Mouse (Mus musculus): ENCODE measurements around the gene Tinag. TPM values are rescaled to one million over a fixed set of nuclear protein-coding genes. Genes with fewer than 3 reads are reported as not detected.
"Not testable (repeated sequence)": the region's sequence is repeated elsewhere in the genome, so short reads cannot be mapped to it uniquely, and the experiment has no call there.

Tinag gene
- 0.17 and 0.22 TPM in 2 replicates for polyA plus RNA-seq (2016; fragmentation: Nextera tagmentation; extraction: Ambion mirVana)

DNA sequence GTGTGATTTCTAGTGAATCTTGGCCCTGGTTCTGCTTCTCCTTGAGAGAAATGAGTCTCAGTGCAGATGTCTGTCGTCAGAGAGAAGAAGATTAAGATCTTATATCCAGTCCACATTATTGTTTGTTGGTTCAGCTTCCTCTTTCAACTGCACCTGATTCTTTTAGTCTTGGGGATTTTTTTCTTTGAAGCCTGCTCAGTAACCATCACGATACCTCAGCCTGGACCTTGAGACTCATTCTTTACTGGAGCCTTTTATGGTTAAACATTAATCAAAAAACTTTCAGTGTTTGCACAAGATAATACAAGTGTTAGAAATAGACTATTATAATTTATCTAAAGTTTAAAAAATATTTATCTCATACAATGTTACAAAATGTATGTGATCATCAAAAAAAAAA lies at the start of gene Tinag:
Gene Tinag, minus strand, starts transcription at position 210 of the 400 bp plus-strand sequence.
- Histone ChIP-seq H3K27me3 (no peaks in the 10 kb centered on the region), H3K4me2 (replicated peaks) (no peak within 1 kb of the TSS), H3K4me3 (no peak within 1 kb of the TSS), H3K36me3 (no peaks in the 10 kb centered on the region), H3K27ac (replicated peaks) (no peak within 1 kb of the TSS), H3K4me1 (no peaks in the 10 kb centered on the region), H3K9me3 (no peaks in the 10 kb centered on the region), H3K9ac (replicated peaks) (no peak within 1 kb of the TSS)
- no peak for ATAC-seq (ENCODE audit: low FRiP score, low read depth)
- 76% methylated on average over 2 of the region's 2 CpGs for WGBS

DNA sequence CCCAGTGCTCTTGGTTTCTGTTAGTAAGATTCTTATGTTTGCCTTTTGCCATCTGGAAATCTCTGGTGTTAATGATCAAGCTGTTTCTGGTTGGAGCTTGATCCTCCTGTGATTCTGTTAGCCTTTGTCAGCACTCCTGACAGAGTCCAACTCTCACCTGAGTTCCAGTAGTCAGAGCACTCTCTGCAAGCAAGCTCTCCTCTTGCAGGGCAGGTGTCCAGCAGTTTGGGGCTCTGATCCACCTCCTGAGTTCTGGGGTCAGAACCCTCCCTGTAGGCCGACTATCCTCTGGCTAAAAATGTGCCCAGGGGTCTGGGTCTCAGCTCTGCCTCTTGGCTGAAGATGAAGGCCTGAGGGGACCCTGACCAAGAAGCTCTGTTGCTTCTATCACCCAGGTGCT lies 37.6 kb upstream of the Tinag start:
- H3K4me2 ChIP-seq (replicated peaks); H3K9ac ChIP-seq (replicated peaks); H3K9me3 ChIP-seq; H3K27ac ChIP-seq (replicated peaks); ATAC-seq (ENCODE audit: low FRiP score, low read depth); H3K27me3 ChIP-seq; H3K4me1 ChIP-seq; H3K4me3 ChIP-seq; H3K36me3 ChIP-seq: not testable (repeated sequence)
- 87% methylated on average over 1 of the region's 1 CpGs for WGBS

DNA sequence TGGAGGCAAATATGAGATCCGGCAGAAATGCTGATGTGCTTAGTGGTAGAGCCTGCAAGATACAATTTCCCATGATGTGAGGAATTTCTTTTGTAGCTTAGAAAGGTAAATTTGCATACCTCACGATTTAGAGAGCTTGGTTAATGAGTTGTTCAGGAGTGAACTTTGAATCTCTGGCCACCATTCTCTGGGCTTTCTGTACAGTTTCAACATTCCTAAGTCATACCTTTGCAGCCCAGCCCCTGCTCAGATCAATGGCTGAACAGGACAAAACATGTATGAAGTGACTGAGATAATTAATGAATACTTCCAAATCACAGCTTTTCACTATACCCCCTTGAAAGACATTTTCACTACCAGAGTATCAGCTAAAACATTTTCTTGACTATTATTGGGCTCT lies 26.1 kb upstream of the Tinag start:
- Histone ChIP-seq H3K4me2 (replicated peaks) (no peak overlapping the region), H3K4me3 (no peak overlapping the region), H3K9me3 (no peaks in the 10 kb centered on the region), H3K9ac (replicated peaks) (no peak overlapping the region), H3K27me3 (no peaks in the 10 kb centered on the region), H3K36me3 (no peaks in the 10 kb centered on the region), H3K4me1 (no peaks in the 10 kb centered on the region), H3K27ac (replicated peaks) (no peak overlapping the region)
- 73% methylated on average over 2 of the region's 2 CpGs for WGBS
- no peak for ATAC-seq (ENCODE audit: low FRiP score, low read depth)

DNA sequence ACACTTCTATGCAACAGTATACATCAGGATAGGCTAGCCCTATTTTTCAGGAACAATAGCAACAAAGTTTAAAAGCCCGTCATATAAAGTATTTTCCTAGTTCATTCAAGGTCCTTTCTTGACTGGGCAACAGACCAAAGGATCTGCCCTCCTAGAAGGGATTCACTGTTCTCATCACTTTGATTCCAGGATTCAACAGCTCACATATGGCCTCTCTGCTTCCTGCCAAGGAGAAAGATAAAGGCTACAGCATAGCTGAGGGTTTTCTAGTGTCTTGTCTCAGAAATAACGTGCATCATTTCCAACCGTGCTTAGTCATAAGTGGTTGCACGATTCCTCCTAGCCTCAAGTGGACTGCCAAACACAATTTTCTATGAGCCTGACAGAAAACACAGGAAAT lies 11.0 kb upstream of the Tinag start:
- Histone ChIP-seq H3K9ac (replicated peaks) (no peak overlapping the region), H3K36me3 (no peaks in the 10 kb centered on the region), H3K4me2 (replicated peaks) (no peak overlapping the region), H3K9me3 (no peaks in the 10 kb centered on the region), H3K27ac (replicated peaks) (no peak overlapping the region), H3K4me3 (no peak overlapping the region), H3K27me3 (no peaks in the 10 kb centered on the region), H3K4me1 (no peaks in the 10 kb centered on the region)
- 88% methylated on average over 4 of the region's 4 CpGs for WGBS
- no peak for ATAC-seq (ENCODE audit: low FRiP score, low read depth)

DNA sequence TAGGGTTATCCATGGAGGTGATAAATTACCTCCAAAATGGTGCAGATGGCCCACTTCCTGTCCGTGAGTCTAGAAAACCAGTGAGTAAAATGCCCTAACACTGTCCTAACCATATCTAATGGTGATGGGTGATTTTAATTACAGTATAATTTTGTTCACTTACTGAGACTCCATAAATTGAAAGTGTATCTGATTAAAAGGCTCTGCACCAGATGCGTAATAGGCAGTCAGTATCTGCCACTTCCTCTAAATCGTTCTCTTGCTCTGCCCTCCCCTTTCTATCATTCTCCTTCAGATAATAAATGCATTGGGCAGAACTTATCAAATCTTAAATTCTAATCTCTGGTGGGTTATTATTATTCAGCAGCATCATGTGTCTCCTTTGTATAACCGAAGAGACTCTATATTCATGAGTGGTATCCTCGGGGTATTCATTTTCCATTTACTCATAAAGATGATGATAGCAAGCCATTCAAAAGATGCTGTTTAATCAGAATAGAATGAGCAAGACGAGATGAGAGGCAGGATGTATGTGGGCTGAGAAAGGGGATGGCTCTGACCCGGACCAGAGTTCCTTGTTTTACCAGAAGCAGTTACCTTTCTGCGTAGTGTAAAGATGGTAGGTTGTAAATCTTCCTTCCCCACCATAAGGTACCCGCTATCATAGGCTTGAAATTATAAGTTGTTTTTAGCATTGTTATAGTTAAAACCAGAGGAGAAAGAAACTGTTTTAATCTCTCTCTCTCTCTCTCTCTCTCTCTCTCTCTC lies 9.0 kb upstream of the Tinag start:
- no peaks in the 10 kb centered on the region for H3K4me1 ChIP-seq
- no peak overlapping the region for H3K4me3 ChIP-seq
- H3K27me3 ChIP-seq = no peaks in the 10 kb centered on the region
- no peaks in the 10 kb centered on the region for H3K36me3 ChIP-seq
- no peaks in the 10 kb centered on the region for H3K9me3 ChIP-seq
- H3K9ac ChIP-seq (replicated peaks) = no peak overlapping the region
- no peak overlapping the region for H3K4me2 ChIP-seq (replicated peaks)
- peak; percentile 63 for ATAC-seq (ENCODE audit: low FRiP score, low read depth)
- WGBS = 75% methylated on average over 9 of the region's 9 CpGs
- no peak overlapping the region for H3K27ac ChIP-seq (replicated peaks)

DNA sequence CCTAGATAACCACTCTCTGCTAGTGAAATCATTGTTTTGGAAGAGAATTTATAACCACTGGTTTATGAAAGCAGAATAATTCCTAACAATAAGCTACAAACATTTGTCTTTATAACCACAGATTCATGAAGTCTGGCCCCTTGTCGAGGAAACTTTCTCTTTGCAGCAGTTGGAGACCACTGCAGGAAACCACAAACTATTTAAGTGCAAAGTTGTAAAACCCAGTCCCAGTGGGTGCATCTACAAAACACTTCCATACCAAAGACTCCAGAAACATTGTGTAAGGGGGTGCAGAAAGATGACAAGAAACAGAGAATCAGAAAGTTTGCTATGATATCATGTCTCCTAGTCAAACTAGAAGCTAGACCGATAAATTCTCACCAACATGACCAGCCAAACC lies 5.8 kb upstream of the Tinag start:
- no peak for ATAC-seq (ENCODE audit: low FRiP score, low read depth)
- Histone ChIP-seq H3K4me1 (no peaks in the 10 kb centered on the region), H3K9ac (replicated peaks) (no peak overlapping the region), H3K4me2 (replicated peaks) (no peak overlapping the region), H3K27ac (replicated peaks) (no peak overlapping the region), H3K27me3 (no peaks in the 10 kb centered on the region), H3K36me3 (no peaks in the 10 kb centered on the region), H3K9me3 (no peaks in the 10 kb centered on the region), H3K4me3 (no peak overlapping the region)
- WGBS = 86% methylated on average over 2 of the region's 2 CpGs

DNA sequence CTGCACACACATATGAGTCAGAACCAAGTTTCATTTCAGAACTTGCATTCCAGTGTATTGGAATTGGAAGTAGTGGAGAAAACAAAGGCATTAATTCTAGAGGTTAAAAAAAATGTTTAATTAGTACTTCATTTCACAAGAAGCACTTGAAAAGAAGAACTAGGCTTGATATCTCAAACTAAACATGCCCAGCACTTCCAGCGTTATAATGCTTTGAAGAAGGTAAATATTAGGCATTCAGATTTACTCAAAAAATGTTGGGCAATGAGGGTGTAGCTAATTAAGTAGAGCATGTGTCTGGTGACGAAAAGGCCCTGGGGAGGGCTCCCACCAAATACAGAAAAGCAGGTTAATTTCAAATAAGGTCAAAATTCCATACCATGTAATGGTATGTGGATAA lies 4.1 kb upstream of the Tinag start:
- H3K4me3 ChIP-seq = no peak overlapping the region
- H3K27ac ChIP-seq (replicated peaks) = no peak overlapping the region
- 80% methylated on average over 2 of the region's 2 CpGs for WGBS
- H3K9ac ChIP-seq (replicated peaks) = no peak overlapping the region
- no peaks in the 10 kb centered on the region for H3K36me3 ChIP-seq
- H3K27me3 ChIP-seq = no peaks in the 10 kb centered on the region
- no peak overlapping the region for H3K4me2 ChIP-seq (replicated peaks)
- no peak for ATAC-seq (ENCODE audit: low FRiP score, low read depth)
- no peaks in the 10 kb centered on the region for H3K4me1 ChIP-seq
- H3K9me3 ChIP-seq = no peaks in the 10 kb centered on the region

DNA sequence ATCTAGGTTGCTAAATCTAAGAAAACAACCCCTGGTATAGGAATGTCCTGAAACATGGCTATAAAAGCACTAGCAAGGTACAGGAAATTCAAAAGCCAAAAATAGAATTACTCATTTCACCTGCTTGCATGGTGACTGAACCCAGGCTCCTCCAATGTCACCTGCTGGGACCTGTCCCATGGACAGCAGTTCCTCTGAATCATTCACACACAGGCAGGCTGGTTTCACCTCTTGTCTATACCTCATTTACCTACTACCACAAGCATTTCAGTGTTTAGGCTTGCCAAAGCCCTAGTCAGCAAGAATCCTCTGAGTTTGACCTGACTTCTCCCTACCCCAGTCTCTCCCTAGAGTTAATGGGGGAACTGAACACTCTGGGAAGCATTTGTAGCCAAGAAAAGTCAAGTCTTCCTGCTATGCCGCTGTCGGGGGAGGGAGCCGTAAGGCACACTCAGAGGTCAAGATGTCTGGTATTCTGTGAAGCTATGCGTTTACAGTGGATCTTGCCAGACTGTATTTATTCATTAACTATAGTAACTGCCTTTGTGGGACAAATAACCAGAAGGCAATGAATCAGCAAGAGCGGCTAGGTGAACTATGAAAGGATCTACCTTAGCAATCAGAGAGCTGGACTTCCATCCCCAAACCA lies 597 bp upstream of the Tinag start:
- H3K36me3 ChIP-seq = no peaks in the 10 kb centered on the region
- no peak overlapping the region for H3K4me2 ChIP-seq (replicated peaks)
- H3K4me1 ChIP-seq = no peaks in the 10 kb centered on the region
- no peak for ATAC-seq (ENCODE audit: low FRiP score, low read depth)
- no peak overlapping the region for H3K27ac ChIP-seq (replicated peaks)
- H3K9ac ChIP-seq (replicated peaks) = no peak overlapping the region
- H3K9me3 ChIP-seq = no peaks in the 10 kb centered on the region
- H3K27me3 ChIP-seq = no peaks in the 10 kb centered on the region
- 88% methylated on average over 5 of the region's 5 CpGs for WGBS
- no peak overlapping the region for H3K4me3 ChIP-seq

DNA sequence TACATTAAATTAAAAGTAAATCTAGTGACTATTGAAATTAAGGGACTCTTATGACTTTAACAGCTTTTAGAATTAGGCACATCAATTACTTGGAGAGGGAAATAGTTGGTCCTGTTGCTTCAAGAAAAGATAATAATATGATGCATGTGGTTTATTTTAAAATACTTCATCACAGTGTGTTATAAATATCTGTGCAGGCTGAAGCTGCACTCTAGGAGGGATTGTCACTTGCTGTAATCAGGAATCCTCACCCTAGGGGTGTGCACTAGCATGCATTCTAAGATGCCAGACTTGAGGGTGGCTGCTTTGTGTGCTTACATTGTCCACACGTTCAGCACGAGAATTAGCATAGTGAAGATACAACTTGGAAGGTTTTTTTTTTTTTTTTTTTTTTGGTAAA lies 10.2 kb downstream of the Tinag start:
- no peaks in the 10 kb centered on the region for H3K4me1 ChIP-seq
- H3K9ac ChIP-seq (replicated peaks) = no peak overlapping the region
- no peak overlapping the region for H3K27ac ChIP-seq (replicated peaks)
- H3K27me3 ChIP-seq = no peaks in the 10 kb centered on the region
- no peak overlapping the region for H3K4me3 ChIP-seq
- H3K9me3 ChIP-seq = no peaks in the 10 kb centered on the region
- ATAC-seq (ENCODE audit: low FRiP score, low read depth) = no peak
- H3K4me2 ChIP-seq (replicated peaks) = no peak overlapping the region
- H3K36me3 ChIP-seq = no peaks in the 10 kb centered on the region
- WGBS = 53% methylated on average over 2 of the region's 2 CpGs

DNA sequence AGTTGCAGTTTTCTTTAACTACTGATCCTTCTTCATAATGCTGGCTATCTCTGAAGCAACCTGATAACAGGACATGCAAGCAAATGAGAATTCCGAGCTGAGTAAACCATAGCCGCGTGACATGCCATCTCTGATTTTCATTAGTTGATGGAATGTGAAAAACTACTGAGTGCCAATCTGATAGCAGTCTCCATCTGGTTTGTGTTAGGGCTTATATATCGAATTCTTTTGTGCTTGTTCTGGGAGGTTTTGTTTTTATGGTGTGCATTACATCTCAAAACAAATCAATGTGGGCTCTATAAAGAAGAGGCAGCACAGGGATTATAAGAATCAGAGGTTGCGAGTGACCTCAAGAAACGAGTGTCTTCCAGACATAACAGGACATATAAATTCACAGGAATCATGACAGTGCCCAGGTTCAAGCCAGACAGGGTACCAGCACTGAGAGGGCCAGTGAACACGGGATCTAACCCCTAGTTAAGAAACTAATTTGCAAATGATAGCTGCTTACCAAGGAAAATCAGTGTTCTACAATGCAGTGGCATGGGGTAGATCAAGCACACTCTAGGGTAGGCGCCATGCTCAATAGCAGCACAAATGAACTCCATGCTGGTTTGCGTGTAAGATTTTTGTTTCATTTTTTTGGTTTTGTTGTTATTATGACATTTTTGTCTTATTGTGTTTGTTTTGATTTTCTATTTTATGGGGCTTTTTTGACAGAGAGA lies 13.0 kb downstream of the Tinag start:
- Histone ChIP-seq H3K4me1 (no peaks in the 10 kb centered on the region), H3K9me3 (no peaks in the 10 kb centered on the region), H3K9ac (replicated peaks) (no peak overlapping the region), H3K4me2 (replicated peaks) (no peak overlapping the region), H3K36me3 (no peaks in the 10 kb centered on the region), H3K27me3 (no peaks in the 10 kb centered on the region), H3K27ac (replicated peaks) (no peak overlapping the region), H3K4me3 (no peak overlapping the region)
- WGBS = 79% methylated on average over 9 of the region's 9 CpGs
- no peak for ATAC-seq (ENCODE audit: low FRiP score, low read depth)

DNA sequence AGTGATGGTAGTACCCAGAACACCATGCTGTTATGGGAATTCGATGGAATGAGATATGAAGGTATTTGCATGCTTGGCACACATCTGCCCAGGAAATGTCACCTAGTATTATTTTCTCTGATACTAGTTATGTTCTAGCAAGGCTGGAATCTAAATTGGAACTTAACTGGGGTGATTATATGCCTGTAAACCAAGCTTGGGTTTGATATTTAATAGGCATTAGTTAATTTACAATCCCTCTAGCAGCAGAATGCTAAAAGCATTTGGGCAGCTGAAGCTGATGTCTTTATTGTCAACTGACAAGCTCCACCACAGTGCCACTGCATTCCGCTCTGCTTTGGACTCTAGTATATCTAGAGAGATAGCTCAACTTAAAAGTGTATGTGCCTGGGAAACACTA lies 20.3 kb downstream of the Tinag start:
- Histone ChIP-seq H3K4me3 (no peak overlapping the region), H3K4me2 (replicated peaks) (no peak overlapping the region), H3K36me3 (no peaks in the 10 kb centered on the region), H3K4me1 (no peaks in the 10 kb centered on the region), H3K9me3 (no peaks in the 10 kb centered on the region), H3K9ac (replicated peaks) (no peak overlapping the region), H3K27ac (replicated peaks) (no peak overlapping the region), H3K27me3 (no peaks in the 10 kb centered on the region)
- 84% methylated on average over 2 of the region's 2 CpGs for WGBS
- ATAC-seq (ENCODE audit: low FRiP score, low read depth) = no peak

DNA sequence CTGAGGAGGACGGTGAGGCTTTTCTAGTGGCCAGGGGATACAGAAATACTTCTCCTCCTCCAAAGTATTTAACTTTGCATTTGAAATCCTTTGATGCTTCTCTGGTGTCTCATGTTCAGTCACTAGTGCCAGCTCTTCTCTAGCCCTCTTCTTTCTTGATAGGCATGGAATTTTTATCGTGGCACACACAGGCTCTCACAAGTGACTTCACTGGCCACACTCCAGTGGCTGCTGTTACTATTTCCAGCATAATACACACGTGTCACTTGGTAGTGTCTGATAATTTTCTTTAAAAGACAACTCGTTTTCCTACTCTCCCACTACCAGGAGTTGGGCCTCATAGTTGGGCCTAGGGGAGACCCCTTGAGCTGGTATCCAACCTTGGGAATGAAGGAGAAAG lies 26.7 kb downstream of the Tinag start:
- WGBS = 83% methylated on average over 4 of the region's 4 CpGs

More for the DNA sequence above, 26.7 kb downstream of the Tinag start:
- ATAC-seq (ENCODE audit: low FRiP score, low read depth) = no peak
- Histone ChIP-seq H3K27me3 (no peaks in the 10 kb centered on the region), H3K4me3 (no peak overlapping the region), H3K27ac (replicated peaks) (no peak overlapping the region), H3K9me3 (no peaks in the 10 kb centered on the region), H3K4me1 (no peaks in the 10 kb centered on the region), H3K4me2 (replicated peaks) (no peak overlapping the region), H3K9ac (replicated peaks) (no peak overlapping the region), H3K36me3 (no peaks in the 10 kb centered on the region)
